Mouse (Mus musculus): ENCODE results near the gene Gng3. TPM values are rescaled to one million over a fixed set of nuclear protein-coding genes. Genes with fewer than 3 reads are reported as not detected.

Gene Gng3
- polyA plus RNA-seq (2012; fragmentation: generic; extraction: Trizol): 0.20 TPM
- long read RNA-seq, experiment 1: 0 reads
- long read RNA-seq, experiment 2: 0 reads

GRCm38 (mm10) chr19:8839103-8839907 lies at the start of gene Gng3:
Gene Gng3, minus strand, starts transcription at chr19:8839194.
- Histone ChIP-seq H3ac (ENCODE audit: control insufficient read depth, insufficient read length, low read depth) (no peak within 1 kb of the TSS), H3K4me3 (ENCODE audit: insufficient read depth, poor library complexity, severe bottlenecking) (no peak within 1 kb of the TSS), H3K79me2 (ENCODE audit: control insufficient read depth, insufficient read depth) (no peaks in the 10 kb centered on the region), H3K36me3 (ENCODE audit: control insufficient read depth, insufficient read depth) (peaks cover 63% of the 10 kb centered on the region), H3K27me3 (ENCODE audit: control insufficient read depth, insufficient read depth, insufficient read length) (no peaks in the 10 kb centered on the region), H3K79me3 (ENCODE audit: low read depth) (no peaks in the 10 kb centered on the region)
- TF ChIP-seq MYOD1 (IDR thresholded peaks at IDR 0.05; ENCODE audit: control insufficient read depth, insufficient read length, low read depth): no peak
- TF ChIP-seq CTCF (IDR thresholded peaks at IDR 0.05; ENCODE audit: control insufficient read depth, insufficient read depth, insufficient read length): no peak
- TF ChIP-seq USF1 (IDR thresholded peaks at IDR 0.05; ENCODE audit: low read depth): no peak
- TF ChIP-seq FOSL1 (IDR thresholded peaks at IDR 0.05; ENCODE audit: insufficient read depth, low read length, poor library complexity, severe bottlenecking): no peak
- TF ChIP-seq CEBPB (IDR thresholded peaks at IDR 0.05; ENCODE audit: low read depth): no peak
- TF ChIP-seq MAX (IDR thresholded peaks at IDR 0.05): no peak
- no peak for TF ChIP-seq MYOG (IDR thresholded peaks at IDR 0.05; ENCODE audit: control insufficient read depth, extremely low read depth, insufficient read length)

- H3K79me2 ChIP-seq (ENCODE audit: control insufficient read depth, insufficient read depth): peaks cover 45% of the 10 kb centered on the region
- no peak for TF ChIP-seq USF1 (IDR thresholded peaks at IDR 0.05; ENCODE audit: low read depth)
- TF ChIP-seq FOSL1 (IDR thresholded peaks at IDR 0.05; ENCODE audit: insufficient read depth, low read length, poor library complexity, severe bottlenecking): no peak
- TF ChIP-seq MAX (IDR thresholded peaks at IDR 0.05): peak; percentile 40
- peak overlapping the region; percentile 76 for H3K4me3 ChIP-seq (ENCODE audit: insufficient read depth, poor library complexity, severe bottlenecking)
- H3K79me3 ChIP-seq (ENCODE audit: low read depth): peaks cover 16% of the 10 kb centered on the region
- peak overlapping the region; percentile 80 for H3ac ChIP-seq (ENCODE audit: control insufficient read depth, insufficient read length, low read depth)
- H3K36me3 ChIP-seq (ENCODE audit: control insufficient read depth, insufficient read depth): peaks cover 28% of the 10 kb centered on the region
- H3K27me3 ChIP-seq (ENCODE audit: control insufficient read depth, insufficient read depth, insufficient read length): no peaks in the 10 kb centered on the region
Measured at GRCm38 (mm10) chr19:8887585-8888463, 48.8 kb upstream of the Gng3 start.

DNA sequence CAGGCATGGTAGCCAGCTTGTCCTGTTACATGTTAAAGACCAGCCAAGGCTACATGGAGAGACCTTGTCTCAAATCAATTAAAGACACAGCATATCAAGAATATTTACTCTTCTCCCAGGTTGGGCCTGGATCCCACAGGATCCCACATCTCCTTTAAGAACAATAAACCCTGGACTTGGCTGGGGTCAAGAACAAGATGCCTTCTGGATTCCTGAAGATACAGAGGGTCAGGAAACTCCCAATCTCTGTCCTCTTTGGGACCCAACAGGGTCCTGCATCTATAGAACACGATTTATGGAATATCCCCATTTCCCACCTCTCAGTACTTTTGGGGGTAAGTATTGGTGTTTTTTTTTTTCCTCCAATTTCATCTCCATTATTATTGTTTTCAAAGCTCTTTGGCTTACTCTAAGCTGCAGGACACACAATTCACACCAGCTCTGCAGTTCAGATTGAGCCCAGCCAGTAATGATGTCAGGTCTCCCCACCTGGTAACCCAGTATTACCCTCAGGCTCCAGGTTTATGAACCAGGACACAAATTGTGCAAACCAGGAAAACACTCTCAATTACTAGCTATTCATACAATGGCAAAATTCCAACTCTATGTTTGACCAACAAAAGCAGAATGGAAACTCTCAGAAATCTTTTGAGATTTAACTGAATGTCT lies 48.1 kb upstream of the Gng3 start:
- Histone ChIP-seq H3K4me3 (ENCODE audit: insufficient read depth, poor library complexity, severe bottlenecking) (peak overlapping the region; percentile 76), H3K36me3 (ENCODE audit: control insufficient read depth, insufficient read depth) (peaks cover 28% of the 10 kb centered on the region), H3K79me2 (ENCODE audit: control insufficient read depth, insufficient read depth) (peaks cover 43% of the 10 kb centered on the region)

DNA sequence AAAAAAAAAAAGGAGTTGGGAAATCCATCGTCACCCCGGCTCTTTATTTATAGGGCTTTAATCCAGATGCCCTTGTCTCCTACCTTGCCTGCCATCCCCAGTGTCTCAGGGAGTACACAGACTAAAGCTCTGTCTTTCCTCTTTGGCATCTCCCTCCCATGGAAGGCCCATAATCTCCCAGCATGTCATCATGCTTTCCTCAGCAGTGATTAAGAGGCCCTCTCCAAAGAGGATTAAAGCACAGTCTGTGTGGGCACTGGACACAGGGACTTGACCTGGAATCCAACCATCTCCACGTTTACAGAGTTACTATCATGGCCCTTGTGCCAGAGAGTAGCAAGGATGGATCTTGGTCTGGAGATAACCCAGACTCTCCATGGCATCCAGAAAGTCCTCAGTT lies 44.6 kb upstream of the Gng3 start, which contains the start of the genes Lbhd1 and Gm49403:
Gene Lbhd1 (plus strand): TSS at position 117 of the 400 bp plus-strand sequence.
Gene Gm49403 (plus strand): TSS at position 315 of the 400 bp plus-strand sequence.
- Histone ChIP-seq H3K79me3 (ENCODE audit: low read depth) (no peaks in the 10 kb centered on the region), H3K27me3 (ENCODE audit: control insufficient read depth, insufficient read depth, insufficient read length) (no peaks in the 10 kb centered on the region), H3K36me3 (ENCODE audit: control insufficient read depth, insufficient read depth) (peaks cover 7% of the 10 kb centered on the region), H3ac (ENCODE audit: control insufficient read depth, insufficient read length, low read depth) (no peak within 1 kb of the TSS), H3K79me2 (ENCODE audit: control insufficient read depth, insufficient read depth) (peaks cover 15% of the 10 kb centered on the region), H3K4me3 (ENCODE audit: insufficient read depth, poor library complexity, severe bottlenecking) (no peak within 1 kb of the TSS)
- TF ChIP-seq USF1 (IDR thresholded peaks at IDR 0.05; ENCODE audit: low read depth): no peak
- TF ChIP-seq MYOD1 (IDR thresholded peaks at IDR 0.05; ENCODE audit: control insufficient read depth, insufficient read length, low read depth): no peak
- no peak for TF ChIP-seq MYOG (IDR thresholded peaks at IDR 0.05; ENCODE audit: control insufficient read depth, extremely low read depth, insufficient read length)
- TF ChIP-seq CTCF (IDR thresholded peaks at IDR 0.05; ENCODE audit: control insufficient read depth, insufficient read depth, insufficient read length): no peak
- TF ChIP-seq MAX (IDR thresholded peaks at IDR 0.05): no peak
- no peak for TF ChIP-seq CEBPB (IDR thresholded peaks at IDR 0.05; ENCODE audit: low read depth)
- no peak for TF ChIP-seq FOSL1 (IDR thresholded peaks at IDR 0.05; ENCODE audit: insufficient read depth, low read length, poor library complexity, severe bottlenecking)

More for the DNA sequence above, 48.1 kb upstream of the Gng3 start:
- Histone ChIP-seq H3K27me3 (ENCODE audit: control insufficient read depth, insufficient read depth, insufficient read length) (no peaks in the 10 kb centered on the region), H3ac (ENCODE audit: control insufficient read depth, insufficient read length, low read depth) (peak overlapping the region; percentile 18), H3K79me3 (ENCODE audit: low read depth) (peaks cover 16% of the 10 kb centered on the region)
- TF ChIP-seq FOSL1 (IDR thresholded peaks at IDR 0.05; ENCODE audit: insufficient read depth, low read length, poor library complexity, severe bottlenecking) (no peak), MAX (IDR thresholded peaks at IDR 0.05) (no peak), USF1 (IDR thresholded peaks at IDR 0.05; ENCODE audit: low read depth) (no peak), MYOD1 (IDR thresholded peaks at IDR 0.05; ENCODE audit: control insufficient read depth, insufficient read length, low read depth) (no peak), CEBPB (IDR thresholded peaks at IDR 0.05; ENCODE audit: low read depth) (no peak), MYOG (IDR thresholded peaks at IDR 0.05; ENCODE audit: control insufficient read depth, extremely low read depth, insufficient read length) (no peak), CTCF (IDR thresholded peaks at IDR 0.05; ENCODE audit: control insufficient read depth, insufficient read depth, insufficient read length) (no peak)

DNA sequence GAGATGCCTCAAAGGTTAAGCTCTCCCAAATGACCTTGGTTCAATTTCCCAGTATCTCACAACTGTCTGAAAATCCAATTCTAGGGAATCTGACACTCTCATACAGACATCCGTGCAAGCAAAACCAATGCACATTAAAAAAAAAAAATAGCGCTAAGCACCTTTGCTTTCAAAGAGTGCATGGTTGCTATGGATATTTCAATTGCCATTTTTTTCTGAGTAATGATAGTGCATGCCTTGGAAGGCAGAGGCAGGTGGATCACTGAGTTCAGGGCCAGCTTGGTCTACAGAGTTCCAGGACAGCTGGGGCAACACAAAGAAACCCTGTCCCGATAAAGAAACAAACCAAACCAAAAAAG lies 42.0 kb upstream of the Gng3 start:
- peak overlapping the region; percentile 57 for H3K4me3 ChIP-seq (ENCODE audit: insufficient read depth, poor library complexity, severe bottlenecking)

More for the DNA sequence above, 42.0 kb upstream of the Gng3 start:
- H3K79me3 ChIP-seq (ENCODE audit: low read depth): no peaks in the 10 kb centered on the region
- no peaks in the 10 kb centered on the region for H3K27me3 ChIP-seq (ENCODE audit: control insufficient read depth, insufficient read depth, insufficient read length)
- H3K79me2 ChIP-seq (ENCODE audit: control insufficient read depth, insufficient read depth): no peaks in the 10 kb centered on the region
- peak overlapping the region; percentile 26 for H3ac ChIP-seq (ENCODE audit: control insufficient read depth, insufficient read length, low read depth)
- peaks cover 11% of the 10 kb centered on the region for H3K36me3 ChIP-seq (ENCODE audit: control insufficient read depth, insufficient read depth)
- TF ChIP-seq MYOD1 (IDR thresholded peaks at IDR 0.05; ENCODE audit: control insufficient read depth, insufficient read length, low read depth) (no peak), USF1 (IDR thresholded peaks at IDR 0.05; ENCODE audit: low read depth) (no peak), MYOG (IDR thresholded peaks at IDR 0.05; ENCODE audit: control insufficient read depth, extremely low read depth, insufficient read length) (no peak), CEBPB (IDR thresholded peaks at IDR 0.05; ENCODE audit: low read depth) (no peak), CTCF (IDR thresholded peaks at IDR 0.05; ENCODE audit: control insufficient read depth, insufficient read depth, insufficient read length) (no peak), MAX (IDR thresholded peaks at IDR 0.05) (no peak), FOSL1 (IDR thresholded peaks at IDR 0.05; ENCODE audit: insufficient read depth, low read length, poor library complexity, severe bottlenecking) (no peak)

All from C2C12 (cell line).